Mouse (Mus musculus) c-Kit-positive CD71-positive TER-119-negative erythroid progenitor cells, embryonic 14.5 days (primary cell): Measurements from ENCODE around the gene Efna5.

Experiments
- DNase-seq: peaks from one replicate; pipeline ENCODE4 v3.0.0-alpha.2; 2013; ENCODE audit warnings: low read depth

Gene Efna5

DNA sequence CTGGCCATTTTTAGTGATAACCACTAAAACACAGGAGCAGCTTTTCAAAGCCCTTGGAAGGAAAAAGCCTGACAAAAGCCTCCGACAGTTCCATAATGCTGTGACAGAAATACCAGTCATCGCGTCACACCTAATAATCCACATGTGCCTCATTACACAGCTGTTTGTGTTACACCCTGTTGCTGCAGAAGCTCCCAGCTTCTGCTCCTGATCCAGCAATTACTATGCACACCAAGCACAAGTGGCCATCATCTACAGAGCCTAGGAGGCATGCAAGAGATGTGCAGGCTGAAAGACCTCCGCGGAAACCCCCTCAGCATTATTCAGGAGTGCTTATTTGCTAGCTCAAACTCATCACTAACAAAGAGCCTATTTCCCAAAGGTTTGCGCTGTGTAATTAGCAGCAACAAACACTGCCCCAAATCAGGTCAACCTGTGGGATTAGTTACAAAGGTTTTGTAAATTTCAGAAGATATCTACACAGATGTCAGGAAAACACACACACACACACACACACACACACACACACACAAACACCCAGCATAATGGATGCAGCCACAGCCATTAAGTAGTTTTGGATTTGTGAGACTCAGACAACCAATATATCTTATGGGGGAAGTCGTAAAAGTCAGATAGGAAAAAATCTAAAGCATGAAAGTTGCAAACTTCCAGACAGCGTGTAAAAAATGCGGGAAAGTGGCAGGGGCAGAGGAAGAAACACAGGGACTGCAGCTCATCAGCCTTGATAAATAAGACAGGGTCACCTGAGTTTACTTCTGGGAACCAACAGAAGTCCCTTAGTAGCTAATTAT lies 180.1 kb downstream of the Efna5 start:
- no peak for DNase-seq

DNA sequence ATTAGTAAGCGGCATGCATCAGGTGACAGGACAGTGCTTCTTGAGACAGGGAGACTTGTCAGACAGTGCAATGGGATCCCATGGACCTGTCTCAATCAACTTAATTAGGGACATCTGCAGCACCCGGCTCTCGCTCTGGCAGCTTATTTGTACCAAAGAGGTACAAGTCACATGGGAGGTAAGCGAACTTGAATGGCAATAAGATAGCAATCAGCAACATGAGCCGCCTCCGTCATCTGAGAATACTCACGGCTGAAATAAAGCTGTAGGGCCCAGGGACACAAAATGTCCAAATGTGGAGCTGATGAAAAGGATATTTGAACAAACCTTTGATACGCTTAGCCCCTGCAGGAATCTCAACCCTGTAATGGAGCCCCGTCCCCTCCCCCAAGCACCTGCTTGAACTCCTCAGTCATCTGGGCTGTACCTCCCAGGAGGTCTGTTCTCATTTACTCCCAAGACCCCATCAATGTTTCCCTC lies 186.1 kb downstream of the Efna5 start:
- no peak for DNase-seq

DNA sequence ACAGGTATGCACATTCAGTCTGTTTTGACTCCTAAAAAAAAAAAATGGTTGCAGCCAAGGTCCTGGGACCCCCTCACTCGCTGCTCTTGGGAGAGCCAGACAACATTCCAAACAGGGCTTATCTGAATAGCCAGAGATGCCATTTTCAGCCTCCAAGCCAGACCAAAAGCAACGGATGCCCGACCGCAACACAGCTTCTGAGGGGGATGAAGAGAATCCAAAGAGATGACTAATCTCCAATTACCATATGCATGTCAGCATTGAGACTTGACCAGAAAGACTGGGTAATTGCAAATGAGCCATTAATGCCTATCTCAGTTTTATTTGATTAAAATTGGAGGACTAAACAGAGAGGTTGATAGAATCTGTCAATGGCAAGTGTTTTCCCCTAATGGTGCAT lies 188.9 kb downstream of the Efna5 start:
- DNase-seq: no peak

DNA sequence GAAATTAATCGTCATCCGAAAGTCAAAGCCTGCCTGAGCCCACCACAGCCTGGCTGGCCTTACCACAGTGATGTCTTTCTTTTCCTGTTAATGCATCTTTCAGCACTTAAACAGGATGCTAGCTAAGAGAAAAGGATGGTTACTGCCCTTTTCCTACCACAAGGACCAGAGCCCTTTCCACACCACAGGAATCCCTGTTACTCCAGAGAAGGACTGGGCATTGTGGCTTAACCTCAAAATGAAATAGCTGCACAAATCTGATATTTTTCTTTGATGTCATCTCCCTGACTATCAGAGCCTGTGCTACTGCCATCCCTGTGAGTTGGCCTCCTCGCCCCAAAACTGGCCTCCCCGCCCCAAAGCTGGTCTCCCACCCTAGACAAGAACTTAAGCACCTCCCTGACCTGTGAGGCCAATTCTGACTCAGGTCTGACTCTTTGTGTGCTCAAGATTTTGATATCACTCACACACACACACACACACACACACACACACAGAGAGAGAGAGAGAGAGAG lies 189.9 kb downstream of the Efna5 start:
- no peak for DNase-seq

DNA sequence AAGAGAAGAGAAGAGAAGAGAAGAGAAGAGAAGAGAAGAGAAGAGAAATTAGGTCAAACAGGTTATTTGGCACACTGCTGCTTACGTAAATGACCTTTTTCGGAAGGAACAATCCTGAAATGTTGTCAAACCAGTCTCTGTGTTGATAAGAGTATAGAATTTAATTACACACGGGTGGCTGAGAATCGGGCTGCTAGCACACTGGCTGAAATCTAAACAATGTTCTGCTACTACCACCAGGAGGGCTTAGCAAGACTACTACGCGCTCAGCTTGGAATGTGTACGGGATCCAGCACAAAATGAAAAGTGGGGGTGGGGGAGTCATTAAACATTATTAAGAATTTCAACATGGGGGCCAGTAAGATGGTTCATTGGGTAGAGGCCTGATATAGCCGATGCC lies 190.9 kb downstream of the Efna5 start:
- DNase-seq: no peak

DNA sequence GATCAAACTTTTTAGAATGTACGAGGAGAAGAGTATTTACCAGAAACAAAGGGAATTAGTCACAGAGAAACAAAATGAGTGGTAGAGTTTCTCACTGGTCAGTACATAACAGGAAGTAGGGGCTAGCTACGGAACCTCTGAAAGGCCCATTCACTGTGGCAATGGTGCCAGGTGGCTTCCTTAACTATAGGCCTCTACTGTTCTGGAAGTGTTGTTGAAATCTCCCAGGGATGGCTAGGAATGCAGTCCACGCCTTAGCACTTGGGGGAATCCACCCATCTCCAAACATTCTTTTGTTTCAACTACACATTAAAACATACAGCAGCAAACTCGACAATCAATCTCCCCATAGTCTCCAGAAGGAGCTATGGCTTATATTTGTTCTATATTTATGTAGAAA lies 191.5 kb downstream of the Efna5 start:
- no peak for DNase-seq

DNA sequence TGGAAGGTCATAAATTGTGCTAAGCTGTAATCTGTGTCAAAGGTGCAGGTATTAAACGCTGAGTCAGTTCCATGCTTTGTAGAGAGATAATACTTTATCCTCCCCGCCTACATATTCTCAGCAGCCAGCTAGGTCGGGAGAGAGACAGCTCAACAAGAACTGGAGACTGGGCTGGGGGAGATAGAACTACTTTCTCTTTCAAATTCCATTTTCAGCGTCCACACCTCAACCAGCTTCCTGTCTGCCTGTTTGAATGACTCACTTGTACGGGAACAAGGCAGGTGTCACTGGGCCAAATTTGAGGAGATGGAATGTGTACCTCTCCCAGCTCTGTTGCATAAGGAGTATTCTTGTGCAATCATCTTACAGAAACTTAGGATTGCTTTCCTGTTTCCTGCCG lies 193.7 kb downstream of the Efna5 start:
- DNase-seq: no peak

DNA sequence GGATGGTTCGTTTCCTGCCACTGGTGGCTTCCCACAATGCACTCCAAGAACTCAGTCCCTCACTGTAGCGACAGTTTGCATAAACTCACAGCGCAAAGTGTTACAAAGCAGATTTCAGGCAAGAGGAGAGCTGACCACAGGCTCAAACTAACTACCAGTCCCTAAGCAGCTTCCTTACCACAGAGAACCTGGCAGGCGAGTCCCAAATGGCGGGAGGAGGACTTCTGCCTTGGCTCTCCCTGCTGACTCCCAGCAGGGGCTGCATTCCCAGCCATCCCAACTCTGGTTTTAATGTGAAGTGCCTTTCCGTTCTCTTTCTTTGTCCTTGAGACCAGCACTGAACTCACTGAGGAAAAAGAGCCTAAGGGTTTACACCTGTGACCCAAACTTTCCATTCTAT lies 195.9 kb downstream of the Efna5 start:
- DNase-seq: no peak

DNA sequence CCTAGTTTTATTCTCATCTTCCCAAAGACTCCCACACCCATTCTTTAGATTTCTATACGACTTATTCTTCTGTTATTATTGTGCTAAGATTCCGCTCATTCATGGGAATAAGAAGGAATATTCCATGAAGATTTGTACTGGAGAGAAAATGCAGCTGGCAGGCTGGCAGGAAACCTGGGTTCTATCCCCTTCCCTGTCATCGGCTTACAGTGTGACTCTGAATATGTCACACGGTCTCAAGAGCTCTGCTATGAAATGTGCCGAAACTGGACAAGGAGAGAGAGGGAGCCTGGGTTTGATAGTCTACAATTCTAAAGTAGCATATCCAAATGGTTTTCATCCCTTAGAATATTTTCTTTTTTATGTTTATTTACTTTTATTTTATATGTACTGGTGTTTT lies 198.0 kb downstream of the Efna5 start:
- DNase-seq: no peak

DNA sequence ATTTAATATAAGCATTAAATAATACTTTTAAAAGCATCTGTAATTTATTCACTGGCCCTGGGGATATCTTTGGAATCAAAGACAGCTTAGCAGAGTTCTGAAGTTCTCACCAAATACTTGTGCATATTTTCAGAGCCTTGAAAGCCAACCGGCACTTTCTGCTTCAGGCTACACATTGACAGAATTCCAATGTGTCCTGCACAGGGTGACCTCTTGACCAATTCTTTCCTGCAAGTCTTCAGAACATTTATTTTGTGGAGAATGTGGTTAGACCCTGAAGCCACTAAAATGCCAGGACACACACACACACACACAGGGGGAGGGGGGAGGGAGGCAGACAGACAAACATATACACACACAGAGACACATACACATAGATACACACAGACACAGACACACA lies 199.4 kb downstream of the Efna5 start:
- no peak for DNase-seq

DNA sequence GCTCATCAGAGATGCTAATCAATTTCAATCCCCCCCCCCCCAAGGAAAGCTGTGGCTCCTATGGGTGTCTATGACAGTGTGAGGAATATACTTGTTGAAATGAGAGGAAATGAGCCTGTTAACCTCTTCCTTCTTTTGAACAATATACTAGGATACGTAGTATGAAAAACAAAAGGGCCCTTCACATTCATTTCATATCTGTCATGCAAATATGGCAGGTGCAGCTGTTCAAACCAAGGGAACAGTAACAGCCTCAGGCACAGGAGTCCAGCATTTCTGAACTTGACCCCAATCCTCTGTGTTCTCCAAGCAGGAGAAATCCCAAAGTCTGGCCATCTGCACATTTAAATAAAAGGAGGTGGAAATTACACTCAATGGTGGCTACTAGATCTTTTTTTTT lies 200.4 kb downstream of the Efna5 start:
- DNase-seq: no peak

DNA sequence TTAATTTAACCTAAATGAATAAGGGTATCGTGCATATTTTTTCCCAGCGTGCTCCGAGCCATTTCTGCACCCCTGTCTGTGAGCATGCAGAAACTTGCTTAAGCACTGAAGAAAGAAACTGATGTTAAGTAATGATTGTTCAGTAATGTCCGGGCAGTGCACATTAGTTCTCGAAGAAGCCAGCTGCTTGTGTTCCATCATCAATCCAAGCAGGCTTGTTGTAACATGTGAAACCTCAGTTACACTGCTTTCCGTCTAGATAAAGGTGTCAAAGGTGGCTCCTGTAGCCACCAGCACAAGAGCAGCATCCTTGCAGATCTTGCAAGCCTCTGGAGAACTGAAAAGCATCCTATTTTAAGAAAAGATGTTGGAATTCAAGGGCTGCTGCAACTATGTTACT lies 204.3 kb downstream of the Efna5 start:
- no peak for DNase-seq

DNA sequence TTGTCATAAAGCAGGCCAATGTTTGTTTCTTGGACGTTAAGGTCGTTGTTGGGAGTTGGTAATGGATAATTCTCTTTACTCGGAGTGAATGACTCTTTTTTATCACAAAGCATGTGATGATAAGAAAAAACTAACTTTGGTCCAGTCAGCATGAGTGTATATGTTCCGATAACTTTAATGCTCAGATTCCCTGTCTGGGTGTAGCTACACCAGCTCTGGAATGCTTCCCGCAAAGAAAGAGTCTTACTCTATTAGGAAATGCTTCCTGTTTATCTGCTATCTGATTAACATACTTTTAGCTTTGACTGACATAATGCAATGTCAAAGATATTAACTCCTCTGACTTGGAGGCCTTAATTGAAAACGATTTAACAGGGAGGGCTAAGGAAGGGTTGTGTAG lies 204.7 kb downstream of the Efna5 start:
- DNase-seq: no peak

DNA sequence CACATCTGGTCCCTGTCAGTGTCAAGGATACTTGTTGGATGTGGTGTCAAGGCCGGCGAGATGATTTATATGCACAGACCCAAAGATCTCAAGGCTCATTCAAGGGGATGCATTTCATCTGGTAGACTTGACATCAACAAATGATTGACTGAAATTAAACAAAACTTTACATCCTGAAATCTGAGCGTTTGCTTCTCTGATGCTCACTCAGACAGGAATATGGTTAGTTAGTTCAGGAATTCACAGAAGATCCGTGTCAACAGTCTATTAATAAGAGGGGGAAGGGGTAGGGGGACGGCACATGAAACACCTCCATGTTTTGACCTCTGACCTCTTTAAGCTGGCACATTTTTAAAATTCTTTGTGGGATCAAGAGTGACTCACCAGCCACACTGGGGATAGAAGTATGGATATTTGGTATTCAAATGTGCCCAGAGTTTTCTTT lies 205.3 kb downstream of the Efna5 start:
- no peak for DNase-seq

DNA sequence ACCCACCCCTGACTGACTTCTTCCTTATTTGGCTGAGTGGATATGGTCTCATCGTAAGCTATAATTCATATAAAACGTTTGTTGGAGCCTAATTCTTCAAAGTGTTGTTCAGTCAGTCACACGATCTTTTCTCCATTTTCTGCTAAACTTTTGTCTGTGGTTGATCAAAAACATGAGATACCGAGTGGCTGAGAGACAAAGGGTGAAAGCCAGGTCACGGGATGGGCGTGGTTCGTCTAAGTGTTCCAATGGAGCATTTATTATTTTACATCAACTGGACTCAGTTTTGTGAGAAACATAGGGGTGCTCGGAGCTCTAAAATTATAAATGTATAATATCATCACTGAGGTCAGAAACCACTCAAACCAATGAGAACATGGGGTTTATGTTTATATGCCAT lies 209.0 kb downstream of the Efna5 start:
- DNase-seq: no peak

DNA sequence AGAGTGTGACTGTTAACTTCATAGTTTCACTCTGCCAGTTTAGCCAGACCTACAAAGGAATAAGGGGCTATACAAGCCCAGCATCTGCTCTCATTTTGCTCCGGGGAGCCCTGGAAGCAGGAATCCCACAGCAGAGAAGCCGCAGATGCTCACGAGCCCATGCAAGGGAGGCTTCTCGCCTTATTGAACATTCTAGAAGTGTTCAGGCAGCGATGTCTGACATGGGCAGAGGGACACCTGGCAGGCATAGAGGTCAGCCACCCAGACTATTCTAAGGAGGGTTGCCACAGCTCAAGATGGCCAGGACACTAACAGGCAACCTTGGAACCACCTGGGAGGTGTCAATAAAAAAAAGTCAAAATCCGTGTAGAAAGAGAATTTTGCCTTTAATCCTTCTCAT lies 214.4 kb downstream of the Efna5 start:
- no peak for DNase-seq

DNA sequence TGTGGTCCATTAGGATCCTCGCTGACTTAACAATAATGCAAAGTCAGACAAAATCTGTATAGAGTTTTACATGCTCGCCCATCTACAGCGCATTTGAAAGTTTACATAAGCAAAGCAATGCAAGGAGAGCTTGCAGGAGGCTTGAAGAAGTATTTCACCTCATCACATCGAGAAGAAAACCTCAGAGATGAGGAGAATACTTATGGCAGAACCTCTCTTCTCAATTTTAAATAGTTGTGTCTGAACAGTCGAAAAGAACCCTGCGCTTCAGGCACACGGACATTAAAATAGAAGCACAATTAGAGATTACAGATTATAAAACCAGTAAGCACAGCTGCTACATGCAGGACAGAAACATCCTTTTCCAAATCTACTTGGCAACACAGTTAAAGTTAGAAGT lies 215.3 kb downstream of the Efna5 start:
- no peak for DNase-seq

DNA sequence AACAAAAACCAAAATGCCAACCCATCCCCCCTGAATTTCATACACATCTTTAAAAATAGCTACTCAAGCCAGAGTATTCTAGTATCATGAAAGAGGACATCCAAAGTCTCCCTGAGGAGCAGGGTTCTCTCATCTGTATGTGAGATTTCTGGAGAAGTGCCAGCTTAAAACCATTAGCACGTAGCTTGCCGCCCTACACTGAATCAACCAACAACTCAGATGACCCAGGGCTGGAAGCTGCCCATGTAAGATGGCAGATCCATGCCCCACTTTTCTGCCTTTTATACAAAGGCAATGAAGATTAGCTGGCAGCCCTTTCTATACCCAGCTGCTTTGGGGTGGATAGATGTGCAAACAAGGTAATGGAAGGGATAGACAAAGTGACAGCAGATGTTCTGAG lies 216.4 kb downstream of the Efna5 start:
- DNase-seq: no peak

DNA sequence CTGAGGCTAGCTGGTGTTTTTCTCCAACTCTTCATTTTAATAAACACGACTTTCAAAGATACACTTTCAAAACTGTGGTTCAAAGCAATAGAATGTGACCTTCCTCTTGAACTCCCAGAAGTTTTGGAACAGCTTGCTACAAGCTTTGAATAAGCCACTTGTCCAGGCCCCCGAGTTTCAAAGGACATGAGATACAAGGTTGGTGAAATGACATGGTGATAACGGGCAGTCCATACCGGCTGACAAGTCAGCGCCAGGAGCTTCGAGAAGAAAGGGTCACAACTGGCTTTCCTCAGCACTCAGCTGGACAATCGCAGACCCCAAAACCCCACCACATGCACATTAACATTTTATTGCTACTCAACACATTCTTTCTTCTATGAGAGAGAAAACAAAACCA lies 219.3 kb downstream of the Efna5 start:
- DNase-seq: no peak

DNA sequence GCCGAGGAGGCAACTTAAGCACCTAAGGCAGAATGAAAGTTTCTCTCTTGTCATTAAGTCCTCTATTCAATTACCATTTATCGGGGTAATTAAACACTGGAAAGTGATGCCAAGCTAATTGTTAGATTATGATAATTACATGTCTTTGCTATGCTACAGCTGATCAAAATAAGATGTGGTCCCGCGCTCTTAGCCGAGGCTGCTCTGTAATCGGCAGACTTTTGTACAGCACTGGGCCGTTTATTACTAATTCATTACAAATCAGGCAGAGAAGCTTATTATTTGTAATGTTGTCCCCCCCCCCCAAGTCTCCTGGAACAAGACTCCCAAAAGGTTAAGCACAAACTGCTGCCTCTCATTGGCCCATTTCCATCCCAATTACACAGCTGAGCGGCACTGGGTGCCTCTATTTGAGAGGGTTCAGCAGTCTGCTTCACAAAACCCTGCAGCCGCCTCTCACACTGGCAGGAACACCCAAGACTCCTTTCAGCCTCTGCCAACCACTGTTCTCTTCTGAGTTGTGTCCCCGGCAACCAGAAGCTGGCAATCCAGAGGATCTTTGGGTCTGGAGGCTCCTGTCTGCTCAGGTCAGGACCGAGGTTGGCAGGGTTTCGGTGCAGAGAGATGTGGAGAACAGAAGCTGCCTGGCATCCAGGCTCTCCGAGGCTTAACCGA lies 221.5 kb downstream of the Efna5 start:
- DNase-seq: no peak

DNA sequence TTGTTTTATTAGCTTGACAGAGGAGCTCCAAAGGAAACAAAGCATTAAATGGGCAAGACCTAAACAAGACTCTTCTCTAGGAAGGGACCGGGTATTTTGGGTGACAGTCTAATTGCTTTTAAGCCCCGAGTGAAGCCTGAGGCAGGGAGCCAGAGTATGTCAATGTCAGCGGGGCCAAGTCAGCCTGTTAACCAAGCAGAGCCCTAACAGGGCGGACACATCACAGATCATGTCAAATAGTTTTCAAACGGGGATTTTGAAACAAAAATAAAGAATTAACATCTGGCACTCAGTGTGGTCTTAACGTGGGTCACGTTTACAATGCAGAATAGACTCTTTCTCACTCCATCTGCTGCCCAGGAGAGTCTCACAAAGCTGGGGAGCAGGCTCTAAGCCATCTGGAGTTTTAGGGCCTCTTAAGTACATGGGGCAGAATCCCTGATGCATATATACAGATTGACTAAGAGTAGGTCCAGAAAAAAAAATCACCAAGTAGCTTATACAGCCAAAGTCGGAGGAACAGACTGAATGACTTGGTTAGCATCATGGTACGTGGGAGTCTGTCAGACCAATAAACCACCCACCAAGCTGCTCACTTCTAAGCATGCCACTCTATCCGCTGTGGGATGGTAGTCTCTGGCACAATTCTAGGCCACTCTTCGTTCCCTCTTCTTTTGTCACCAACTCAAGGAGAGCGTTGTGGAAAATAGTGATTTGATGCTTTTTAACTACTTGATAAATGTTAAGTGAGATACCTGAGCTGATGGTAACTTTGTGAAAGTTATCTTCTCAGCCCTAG lies 223.1 kb downstream of the Efna5 start:
- DNase-seq: no peak

DNA sequence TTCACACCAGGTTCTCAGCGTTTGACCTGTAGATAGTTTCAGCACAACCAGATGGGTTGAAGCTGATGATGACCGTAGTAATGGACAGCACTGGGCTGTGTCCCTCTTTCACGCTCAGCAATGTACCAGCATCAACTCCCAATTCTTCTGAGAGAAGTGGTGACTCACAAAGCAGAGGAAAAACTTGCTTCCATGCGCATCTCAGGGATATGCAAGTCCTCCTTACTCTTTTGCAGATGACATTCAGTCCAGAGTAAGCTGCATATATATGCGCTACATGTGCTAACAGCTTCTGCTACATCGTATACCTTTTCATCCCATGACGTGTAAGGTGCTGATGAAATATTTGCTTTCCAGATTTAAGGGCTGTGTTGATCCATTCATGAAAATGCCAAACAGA lies 224.1 kb downstream of the Efna5 start:
- DNase-seq: no peak

DNA sequence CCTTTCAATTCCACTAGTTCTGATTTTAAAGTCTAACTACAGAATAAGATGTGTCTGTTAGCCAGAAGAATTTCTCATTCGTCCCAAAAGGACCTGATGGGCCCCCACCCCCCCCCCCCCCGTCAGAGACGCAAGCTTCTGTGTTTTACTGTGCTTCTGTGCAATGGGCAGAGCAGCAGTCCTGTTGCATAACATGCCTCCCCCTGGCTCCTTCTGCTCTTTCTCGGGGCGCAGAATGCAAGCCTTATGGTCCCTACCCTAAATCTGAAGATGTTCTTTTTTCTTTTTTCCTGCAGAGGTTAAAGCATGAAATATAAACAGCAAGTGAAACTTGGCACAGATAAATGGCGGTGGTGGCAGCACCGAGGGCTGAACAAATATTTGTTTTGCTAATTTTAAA lies 224.5 kb downstream of the Efna5 start:
- DNase-seq: no peak
